Mouse (Mus musculus) MEL (cell line): ENCODE measurements at regions not wholly inside any gene's neighbourhood (a gene's known extent, or its start where the extent isn't known, plus 50 kb on each side); places are given as distances from the start of the nearest gene placed in this dataset.

Experiments
- CHD2 ChIP-seq: IDR thresholded peaks from 2 replicates; pipeline ENCODE4 v1.6.1; 2011; ENCODE audit warnings: low read length, improper control_type of control experiment
- CTCF ChIP-seq, 3 experiments: IDR thresholded peaks in 2 of 3; conservative IDR thresholded peaks in 1 of 3; 2 replicates each; pipeline ENCODE4 v1.5.1; 2011 to 2012; ENCODE audit warnings: low read length in 3 of 3, low read depth in 2 of 3, mild to moderate bottlenecking in 2 of 3, improper control_type of control experiment in 1 of 3, inconsistent platforms in 1 of 3, mixed read lengths in 1 of 3, moderate library complexity in 1 of 3; ENCODE audit not compliant: control insufficient read depth in 1 of 3, insufficient read depth in 1 of 3, poor library complexity in 1 of 3, severe bottlenecking in 1 of 3
- EP300 ChIP-seq, 2 experiments: IDR thresholded peaks; 2 replicates each; pipeline ENCODE4 v1.6.1; 2011; ENCODE audit warnings: improper control_type of control experiment in 2 of 2, low read length in 2 of 2, low read depth in 1 of 2, mild to moderate bottlenecking in 1 of 2
- MXI1 ChIP-seq: IDR thresholded peaks from 2 replicates; pipeline ENCODE4 v1.6.1; 2011; ENCODE audit warnings: mild to moderate bottlenecking, low read depth, low read length, improper control_type of control experiment
- RCOR1 ChIP-seq: IDR thresholded peaks from 2 replicates; pipeline ENCODE4 v1.6.1; 2012; ENCODE audit warnings: low read depth, mild to moderate bottlenecking, inconsistent platforms, low read length, improper control_type of control experiment
- TAL1 ChIP-seq: IDR thresholded peaks from 2 replicates; pipeline ENCODE4 v1.6.1; 2012; ENCODE audit warnings: mild to moderate bottlenecking, inconsistent platforms, low read length, moderate library complexity, mixed read lengths
- TCF12 ChIP-seq: IDR thresholded peaks from 2 replicates; pipeline ENCODE4 v1.6.1; 2014; ENCODE audit warnings: low read depth, mild to moderate bottlenecking, inconsistent platforms, low read length, improper control_type of control experiment, moderate library complexity

DNA sequence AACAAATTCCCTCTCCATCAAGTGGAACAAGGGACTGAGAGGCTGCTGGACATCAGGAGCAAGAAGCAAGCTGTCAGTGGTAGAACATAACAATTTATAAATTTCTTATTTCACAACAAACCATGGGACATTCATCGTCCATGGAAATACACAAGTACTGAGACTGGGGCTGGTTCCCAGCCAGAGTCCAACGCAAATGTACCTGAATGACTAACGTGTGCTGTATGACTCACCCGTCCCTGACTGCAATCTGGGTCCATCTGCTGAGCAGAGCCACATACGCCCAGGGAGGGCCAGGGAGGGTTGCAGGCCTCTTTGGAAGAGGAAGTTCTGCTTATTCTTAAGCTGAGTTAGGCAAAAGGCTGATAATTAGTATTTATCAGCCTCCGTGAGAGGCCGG lies 320.1 kb upstream of the Pappa start:
- TF ChIP-seq CTCF (IDR thresholded peaks at IDR 0.05 in 2 of 3, conservative IDR thresholded peaks at IDR 0.05 in 1 of 3; ENCODE audit: control insufficient read depth in 1 of 3, insufficient read depth in 1 of 3, low read depth in 2 of 3, low read length in 3 of 3, poor library complexity in 1 of 3, severe bottlenecking in 1 of 3) (no peak), CHD2 (no peak), MXI1 (no peak), EP300 (IDR thresholded peaks at IDR 0.05; ENCODE audit: low read depth in 1 of 2, low read length in 2 of 2) (no peak), TCF12 (no peak), TAL1 (no peak), RCOR1 (no peak)
